Mouse (Mus musculus): ENCODE results near the gene Adamts2.

GRCm38 (mm10) chr11:50653746-50654431, 52.0 kb downstream of the Adamts2 start:
- TF ChIP-seq EP300 (IDR thresholded peaks at IDR 0.05) (peak; percentile 70), CTCF (IDR thresholded peaks at IDR 0.05) (no peak)

Data from lung, postnatal 0 days (tissue).